Mouse (Mus musculus) forebrain, embryonic 14.5 days (tissue): ENCODE data around the gene Hpd. TPM values are rescaled to one million over a fixed set of nuclear protein-coding genes. Genes with fewer than 3 reads are reported as not detected.
A peak's percentile ranks its signal among the peaks of the same experiment; 100 is the strongest.

Experiments used
- ATAC-seq: fragments of 200-750 bp; cut with Nextera tagmentation; 2 replicates; pipeline ENCODE4 v1.8.0; 2017; ENCODE audit warnings: mild to moderate bottlenecking, moderate library complexity
- DNase-seq: peaks from one replicate; pipeline ENCODE4 v3.0.0-alpha.2; 2015; ENCODE audit warnings: low spot score
- H3K27ac ChIP-seq: fragments of 300-500 bp; sonication (generic); 2 replicates; pipeline ENCODE4 v1.5.1; 2014; ENCODE audit warnings: low read depth, mild to moderate bottlenecking, control low read depth, low read length, moderate library complexity
- H3K27me3 ChIP-seq: fragments of 300-500 bp; sonication (generic); replicated peaks from 2 replicates; pipeline ENCODE4 v1.6.1; 2014; ENCODE audit warnings: low read length, control low read depth, mixed read lengths; ENCODE audit not compliant: control insufficient read depth, insufficient read depth
- H3K36me3 ChIP-seq: fragments of 300-500 bp; sonication (generic); 2 replicates; pipeline ENCODE4 v1.6.1; 2014; ENCODE audit warnings: low read length, control low read depth; ENCODE audit not compliant: control insufficient read depth, insufficient read depth
- H3K4me1 ChIP-seq: fragments of 300-500 bp; sonication (generic); 2 replicates; pipeline ENCODE4 v1.6.1; 2014; ENCODE audit warnings: antibody characterized with exemption, low read length, control low read depth; ENCODE audit not compliant: control insufficient read depth, insufficient read depth
- H3K4me2 ChIP-seq: fragments of 300-500 bp; sonication (generic); 2 replicates; pipeline ENCODE4 v1.6.1; 2014; ENCODE audit warnings: mild to moderate bottlenecking, control low read depth, low read length
- H3K4me3 ChIP-seq: fragments of 300-500 bp; sonication (generic); 2 replicates; pipeline ENCODE4 v1.5.1; 2014; ENCODE audit warnings: low read depth, low read length, control low read depth
- H3K9ac ChIP-seq: fragments of 300-500 bp; sonication (generic); 2 replicates; pipeline ENCODE4 v1.6.1; 2014; ENCODE audit warnings: mild to moderate bottlenecking, low read length, control low read depth, moderate library complexity
- H3K9me3 ChIP-seq: fragments of 300-500 bp; sonication (generic); replicated peaks from 2 replicates; pipeline ENCODE4 v1.6.1; 2016; ENCODE audit warnings: low read length, control low read depth, mixed read lengths; ENCODE audit not compliant: control insufficient read depth
- WGBS: fragments of 180-500 bp; shearing (Covaris S2); extraction: QIAGEN DNeasy Blood & Tissue Kit; methylation state at CpG from one replicate; pipeline ENCODE4 v1.1.7; 2014; 5-methylcytosine and 5-hydroxymethylcytosine counted together
- polyA plus RNA-seq: library from polyadenylated mRNA; unstranded; fragments of >200 nt; fragmentation: Nextera tagmentation; extraction: Ambion mirVana; gene quantifications from 2 replicates; pipeline ENCODE4 v1.2.1, GENCODE M21; 2014

The Hpd gene
- polyA plus RNA-seq, 1 experiment from 2014 or later = not detected

- DNase-seq = no peak
- Histone ChIP-seq H3K9me3 (no peaks in the 10 kb centered on the region), H3K4me1 (peaks cover 41% of the 10 kb centered on the region), H3K9ac (peak overlapping the region; percentile 48; the same call in 1 of the 2 replicates), H3K27me3 (no peaks in the 10 kb centered on the region), H3K36me3 (peaks cover 73% of the 10 kb centered on the region), H3K27ac (no peak overlapping the region), H3K4me3 (no peak overlapping the region), H3K4me2 (no peak overlapping the region)
- no peak for ATAC-seq
- WGBS = 85% methylated on average over 25 of the region's 25 CpGs
Measured at GRCm38 (mm10) chr5:123148073-123148722, 34.3 kb downstream of the Hpd start.

- Histone ChIP-seq H3K27ac (no peak overlapping the region), H3K9me3 (no peaks in the 10 kb centered on the region), H3K27me3 (no peaks in the 10 kb centered on the region), H3K4me3 (no peak overlapping the region), H3K36me3 (peaks cover 66% of the 10 kb centered on the region), H3K4me1 (peaks cover 41% of the 10 kb centered on the region), H3K9ac (no peak overlapping the region), H3K4me2 (no peak overlapping the region)
- DNase-seq (no peak), ATAC-seq (no peak)
- WGBS = 92% methylated on average over 17 of the region's 17 CpGs
Measured at GRCm38 (mm10) chr5:123147569-123147968, 35.0 kb downstream of the Hpd start.

- no peak for ATAC-seq
- Histone ChIP-seq H3K27me3 (no peaks in the 10 kb centered on the region), H3K9me3 (no peaks in the 10 kb centered on the region), H3K9ac (no peak overlapping the region), H3K4me1 (peaks cover 41% of the 10 kb centered on the region), H3K4me2 (no peak overlapping the region), H3K27ac (no peak overlapping the region), H3K36me3 (peaks cover 54% of the 10 kb centered on the region), H3K4me3 (no peak overlapping the region)
- WGBS = 84% methylated on average over 11 of the region's 11 CpGs
- no peak for DNase-seq
Measured at GRCm38 (mm10) chr5:123146357-123146756, 36.2 kb downstream of the Hpd start.

GRCm38 (mm10) chr5:123144746-123145590, 37.6 kb downstream of the Hpd start:
- Histone ChIP-seq H3K9ac (peak overlapping the region; percentile 100), H3K27ac (no peak overlapping the region), H3K4me2 (peak overlapping the region; percentile 90), H3K9me3 (no peaks in the 10 kb centered on the region), H3K4me1 (peaks cover 29% of the 10 kb centered on the region), H3K27me3 (no peaks in the 10 kb centered on the region), H3K36me3 (peaks cover 44% of the 10 kb centered on the region), H3K4me3 (peak overlapping the region; percentile 94)
- ATAC-seq (no peak), DNase-seq (no peak)
- 43% methylated on average over 20 of the region's 20 CpGs for WGBS

- peak; percentile 22 for DNase-seq
- peak overlapping the region; percentile 90 for H3K4me2 ChIP-seq
- peak overlapping the region; percentile 94 for H3K4me3 ChIP-seq
- H3K9me3 ChIP-seq = no peaks in the 10 kb centered on the region
- H3K27me3 ChIP-seq = no peaks in the 10 kb centered on the region
- ATAC-seq = no peak
- WGBS = 6% methylated on average over 17 of the region's 17 CpGs
- no peak overlapping the region for H3K27ac ChIP-seq
- peaks cover 23% of the 10 kb centered on the region for H3K4me1 ChIP-seq
- H3K36me3 ChIP-seq = peaks cover 39% of the 10 kb centered on the region
- peak overlapping the region; percentile 100 for H3K9ac ChIP-seq
Measured at GRCm38 (mm10) chr5:123143971-123144745, 38.4 kb downstream of the Hpd start.

GRCm38 (mm10) chr5:123143251-123143970, 39.1 kb downstream of the Hpd start:
- no peak for ATAC-seq
- DNase-seq = peak; percentile 69
- Histone ChIP-seq H3K36me3 (peaks cover 32% of the 10 kb centered on the region), H3K4me2 (peak overlapping the region; percentile 90), H3K9me3 (no peaks in the 10 kb centered on the region), H3K4me3 (peak overlapping the region; percentile 94), H3K9ac (peak overlapping the region; percentile 100), H3K27me3 (no peaks in the 10 kb centered on the region), H3K27ac (peak overlapping the region; percentile 100), H3K4me1 (peaks cover 21% of the 10 kb centered on the region)
- WGBS = under 1% methylated on average over 24 of the region's 24 CpGs

- DNase-seq = peak; percentile 79
- peak; percentile 33; the same call in 1 of the 2 replicates for ATAC-seq
Measured at GRCm38 (mm10) chr5:123142161-123143157, 40.1 kb downstream of the Hpd start, which contains the start of gene Setd1b. Gene Setd1b (plus strand): TSS chr5:123142193.

More at GRCm38 (mm10) chr5:123142161-123143157, 40.1 kb downstream of the Hpd start, which contains the start of gene Setd1b:
- Histone ChIP-seq H3K27me3 (no peaks in the 10 kb centered on the region), H3K36me3 (peaks cover 25% of the 10 kb centered on the region), H3K4me2 (peak within 1 kb of the TSS; percentile 90), H3K4me3 (peak within 1 kb of the TSS; percentile 94), H3K9ac (peak within 1 kb of the TSS; percentile 100), H3K4me1 (peaks cover 22% of the 10 kb centered on the region), H3K27ac (peak within 1 kb of the TSS; percentile 100), H3K9me3 (no peaks in the 10 kb centered on the region)
- under 1% methylated on average over 55 of the region's 103 CpGs for WGBS
